Mouse (Mus musculus): Measurements from ENCODE around the gene Traf1. TPM values are rescaled to one million over a fixed set of nuclear protein-coding genes. Genes with fewer than 3 reads are reported as not detected.

The Traf1 gene
- total RNA-seq, 2 experiments from 2014 or later, result 2.1 to 3.4 TPM

DNA sequence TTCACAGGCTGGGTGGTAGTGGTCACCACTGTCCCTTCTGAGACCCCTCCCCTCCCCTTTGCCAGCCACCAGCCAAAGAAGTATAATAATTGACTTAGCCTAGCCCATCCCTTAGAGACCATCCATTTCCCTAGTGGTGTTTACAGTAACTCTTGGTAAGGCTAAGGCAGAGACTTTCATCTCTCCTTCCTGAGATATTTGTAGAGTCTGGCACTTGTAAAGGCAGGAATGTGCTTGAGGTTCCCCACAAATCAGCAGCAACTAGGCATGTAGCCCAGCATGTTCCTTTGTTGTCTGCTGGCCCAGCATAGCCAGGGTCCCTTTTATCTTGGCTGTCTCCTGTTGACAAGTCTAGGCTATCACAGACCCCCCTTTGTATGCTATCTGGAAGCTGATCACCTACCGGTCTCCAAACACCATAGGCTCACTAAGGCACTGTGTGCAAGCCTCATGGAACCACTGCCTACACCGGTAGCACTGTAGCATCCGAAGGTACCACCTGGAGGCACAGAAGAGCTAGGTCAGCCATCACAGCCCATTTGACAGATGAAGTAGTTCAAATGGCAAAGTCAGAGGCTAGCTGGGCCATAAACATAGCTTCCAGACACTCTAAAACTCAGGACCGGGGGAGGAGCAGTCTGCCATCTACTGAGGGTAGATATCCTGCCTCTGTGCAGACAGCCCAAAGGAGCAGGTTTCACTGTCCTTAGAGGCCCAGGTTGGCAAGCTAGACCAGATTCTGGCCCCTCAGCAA, 57.7 kb downstream of the Traf1 start:
- DNase-seq (ENCODE audit: low spot score in 2 of 2), result no peak

DNA sequence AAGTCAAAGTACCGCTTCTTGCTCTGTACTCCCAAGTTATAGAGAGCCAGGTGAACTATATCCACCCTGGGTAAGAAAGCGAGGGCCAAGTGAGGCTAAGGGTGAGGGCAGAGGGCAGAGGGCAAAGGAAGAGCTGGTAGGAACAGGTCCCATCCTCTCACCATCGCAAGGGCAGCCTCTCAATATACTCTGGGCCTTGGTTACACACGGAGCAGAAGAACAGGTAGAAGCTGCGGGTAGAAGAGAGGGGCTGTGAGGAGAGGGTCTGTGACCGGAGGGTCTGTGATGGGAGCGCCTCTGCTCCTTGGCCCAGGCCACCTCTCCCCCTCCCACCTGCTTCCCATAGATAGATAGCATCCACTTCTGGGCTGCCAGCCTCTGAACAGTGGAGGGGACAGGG, 58.4 kb downstream of the Traf1 start:
- no peak for DNase-seq (ENCODE audit: low spot score in 2 of 2)

DNA sequence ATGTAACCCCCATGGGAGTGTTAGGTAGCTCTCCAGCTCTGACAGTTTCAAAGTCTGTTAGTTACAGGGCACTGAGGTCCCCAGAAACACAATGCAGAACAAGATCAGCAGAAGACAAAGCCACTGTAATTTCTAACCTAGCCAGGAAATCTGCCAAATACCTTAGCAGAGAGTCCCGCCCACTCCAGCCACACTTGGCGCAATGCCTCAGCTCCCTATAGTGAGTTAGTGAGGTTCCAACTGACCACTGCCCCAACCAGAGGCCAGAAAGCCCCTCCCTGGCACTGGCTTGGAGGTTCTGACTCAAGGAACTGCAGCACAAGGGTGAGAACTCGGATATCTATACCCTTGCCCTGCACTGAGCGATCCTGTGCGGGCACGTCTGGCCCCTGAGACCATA, 58.8 kb downstream of the Traf1 start:
- no peak for DNase-seq (ENCODE audit: low spot score in 2 of 2)

DNA sequence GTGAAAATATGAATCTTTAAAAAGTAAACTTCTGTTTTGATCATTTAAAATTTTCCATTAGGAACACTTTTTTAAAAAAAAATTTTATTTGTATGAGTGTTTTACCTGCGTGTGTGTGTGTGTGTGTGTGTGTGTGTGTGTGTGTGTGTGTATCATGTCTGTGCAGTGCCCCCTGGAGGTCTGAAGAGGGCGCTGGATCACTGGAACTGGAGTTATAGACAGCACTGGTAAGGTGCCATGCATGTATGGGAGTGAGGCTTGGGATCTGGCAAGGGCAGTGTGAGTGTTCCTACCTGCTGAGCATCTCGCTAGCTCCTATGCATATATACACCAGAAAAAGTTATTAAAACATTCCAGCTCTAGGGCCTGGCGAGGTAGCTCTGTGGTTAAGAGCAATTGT, 59.8 kb downstream of the Traf1 start:
- no peak for DNase-seq (ENCODE audit: low spot score in 2 of 2)

DNA sequence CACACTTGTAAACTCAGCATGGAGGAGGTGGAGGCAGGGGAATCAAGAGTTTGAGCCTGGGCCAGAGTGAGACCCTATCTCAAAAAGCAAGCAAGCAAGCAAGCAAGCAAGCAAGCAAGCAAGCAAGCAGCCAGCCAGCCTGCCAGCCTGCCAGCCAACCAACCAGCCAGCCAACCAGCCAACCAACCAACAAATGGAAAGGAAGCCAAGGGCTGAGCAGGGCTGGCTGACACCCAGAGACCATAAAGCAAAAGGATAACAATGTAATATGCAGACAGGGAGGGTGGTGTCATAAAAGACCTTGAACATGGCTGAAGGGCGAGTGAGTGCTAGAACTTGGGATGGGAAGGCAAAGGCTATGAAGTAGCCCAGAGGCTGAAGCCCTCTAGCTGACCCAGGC, 61.2 kb downstream of the Traf1 start:
- DNase-seq (ENCODE audit: low spot score in 2 of 2), result no peak

DNA sequence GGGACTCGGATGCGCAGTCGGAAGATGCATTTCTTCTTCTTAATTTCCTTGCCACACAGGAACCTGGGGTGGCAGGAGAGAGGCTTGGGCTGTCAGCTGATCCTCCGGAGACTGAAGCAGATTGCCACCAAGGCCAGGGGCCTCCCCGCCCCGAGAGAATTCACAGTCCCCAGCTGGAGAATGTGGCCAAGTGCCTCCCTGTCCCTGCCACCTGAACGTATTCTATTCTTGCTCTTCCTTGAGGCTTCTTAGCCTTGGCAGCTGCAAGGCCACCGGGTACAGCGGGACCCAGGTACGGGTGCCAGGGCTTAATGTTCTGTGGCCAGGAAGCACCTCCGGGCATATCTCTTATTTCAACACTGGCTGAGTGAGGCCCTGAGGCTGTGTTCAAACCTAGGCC, 61.9 kb downstream of the Traf1 start:
- no peak for DNase-seq (ENCODE audit: low spot score in 2 of 2)

DNA sequence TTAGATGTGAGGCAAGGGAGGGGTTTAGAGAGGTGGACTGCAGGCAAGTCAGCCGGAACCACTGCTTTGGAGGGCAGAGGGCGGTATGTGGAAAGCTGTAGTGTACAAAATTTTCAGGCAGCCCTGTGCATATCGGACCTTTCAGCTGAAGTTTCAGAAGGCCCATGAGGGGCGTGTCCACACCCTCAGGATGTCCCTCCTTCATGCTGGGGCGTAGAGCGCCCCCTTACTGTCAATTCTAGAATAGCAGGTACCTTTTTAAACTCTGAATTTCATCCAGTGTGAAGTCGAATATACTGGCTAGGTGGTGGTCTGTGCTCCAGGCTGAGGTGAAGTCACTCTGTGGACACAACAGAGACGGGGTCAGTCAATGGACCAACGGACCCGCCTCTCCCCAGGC, 63.8 kb downstream of the Traf1 start:
- DNase-seq (ENCODE audit: low spot score in 2 of 2), result no peak

DNA sequence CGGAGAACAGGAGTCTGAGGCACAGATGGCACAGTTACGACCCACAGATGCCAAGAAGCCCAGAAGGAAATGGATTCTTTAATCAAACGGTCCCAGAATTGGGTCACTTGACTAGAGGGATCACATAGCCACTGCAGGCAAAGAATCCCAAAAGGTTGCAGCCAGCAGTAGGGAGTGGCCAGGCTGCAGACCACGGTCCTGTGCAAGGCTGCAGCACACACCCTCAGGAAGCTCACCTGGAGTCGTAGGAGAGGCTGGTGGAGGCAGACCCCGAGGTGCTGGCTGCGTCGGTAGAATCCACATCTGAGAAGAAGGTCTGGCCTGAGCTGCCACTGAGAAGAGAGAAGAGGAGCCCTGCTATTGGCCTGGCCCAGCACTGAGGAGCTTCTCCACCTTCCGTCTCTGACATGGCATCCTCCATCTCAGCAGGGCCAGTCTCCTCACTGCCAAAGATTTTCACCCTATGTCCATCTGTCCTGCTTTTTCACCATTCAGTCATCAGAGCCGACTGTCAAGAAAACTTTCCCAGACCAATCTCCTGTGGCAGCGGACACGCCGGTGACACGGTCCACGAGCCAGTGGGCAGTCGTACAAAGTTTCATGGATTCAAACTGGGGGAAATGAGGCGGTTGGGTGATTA, 64.6 kb downstream of the Traf1 start:
- no peak for DNase-seq (ENCODE audit: low spot score in 2 of 2)

DNA sequence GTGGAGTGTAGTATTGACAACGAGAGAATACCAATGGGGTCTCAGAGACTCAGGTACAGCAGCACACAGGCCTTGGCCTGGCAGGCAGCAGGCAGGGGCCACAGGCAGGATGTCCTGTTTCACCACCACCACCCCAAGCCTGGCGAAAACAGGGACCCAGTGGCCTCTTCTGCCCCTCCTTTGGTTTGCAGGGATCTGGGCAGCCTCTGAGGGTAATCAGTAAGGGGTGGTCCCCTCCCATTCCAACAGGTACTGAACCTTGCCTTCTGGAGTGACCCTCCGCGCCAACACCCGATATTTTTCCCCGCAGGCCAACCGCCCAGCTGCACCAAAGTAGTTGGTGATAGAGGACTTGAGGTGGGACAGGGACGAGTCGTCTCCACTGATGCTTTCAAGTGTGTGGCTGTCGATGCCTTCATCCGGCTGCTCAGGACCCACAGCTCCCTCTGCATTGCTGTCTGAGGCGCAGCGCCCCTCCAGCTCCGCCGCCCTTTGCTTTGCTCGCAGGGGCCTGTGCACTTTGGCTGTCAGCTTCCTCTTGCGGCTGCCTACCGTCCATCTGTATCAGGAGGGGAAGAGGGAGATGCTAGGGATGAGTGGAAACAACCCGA, 66.0 kb downstream of the Traf1 start:
- no peak for DNase-seq (ENCODE audit: low spot score in 2 of 2)

DNA sequence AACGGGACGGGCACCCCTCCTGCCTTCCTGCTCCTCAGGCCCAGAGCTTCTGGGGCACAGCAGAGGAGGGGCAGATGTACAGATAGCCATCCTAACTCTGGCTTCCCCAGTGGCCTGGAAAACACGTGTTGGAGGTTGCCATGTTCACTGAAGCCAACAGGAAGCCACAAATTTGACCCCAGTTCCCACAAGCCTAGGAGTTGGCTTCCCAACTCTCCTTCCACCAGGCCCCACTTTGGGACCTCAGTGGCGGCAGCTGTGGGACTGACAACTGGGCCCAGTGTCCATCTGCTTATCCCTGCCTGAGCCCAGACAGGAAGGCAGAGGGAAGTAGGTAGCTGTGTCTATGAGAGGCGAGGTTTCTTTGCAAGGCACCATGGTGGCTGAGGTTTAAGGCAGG, 67.6 kb downstream of the Traf1 start:
- DNase-seq (ENCODE audit: low spot score in 2 of 2), result no peak

Other genes with a start within 250 kb of the Traf1 start
- 10 to 100 TPM; 69.2 to 79.9 TPM for gene Gapvd1, start 206.5 kb downstream of the Traf1 start, total RNA-seq (2021)
- gene Hspa5, start 189.8 kb downstream of the Traf1 start, total RNA-seq (2021), result 100 to 1,000 TPM; 449 to 473 TPM
- gene Rabepk, start 161.9 kb downstream of the Traf1 start, total RNA-seq (2021), result 10 to 100 TPM; 29.7 to 31.4 TPM
- 10 to 100 TPM; 70.4 to 77.6 TPM for gene Fbxw2, start 135.5 kb downstream of the Traf1 start, total RNA-seq (2021)
- gene Gm34653, start 128.8 kb downstream of the Traf1 start, total RNA-seq (2021), result under 1 TPM in 1 of 2 experiments, not detected in 1; 0.17 TPM
- 1 to 10 TPM; 2.4 to 3.0 TPM for gene Cutal, start 87.4 kb downstream of the Traf1 start, total RNA-seq (2021)
- 10 to 100 TPM; 41.5 to 41.7 TPM for gene Psmd5, start 86.8 kb downstream of the Traf1 start, total RNA-seq (2021)
- gene Phf19, start 47.7 kb downstream of the Traf1 start, total RNA-seq (2021), result 10 to 100 TPM in 1 of 2 experiments, 1 to 10 TPM in 1; 8.3 to 10.4 TPM
- 10 to 100 TPM in 1 of 2 experiments, 1 to 10 TPM in 1; 1.2 to 35.5 TPM for gene Hc, start 99.7 kb upstream of the Traf1 start, total RNA-seq (2021)
- 10 to 100 TPM in 1 of 2 experiments, 1 to 10 TPM in 1; 1.3 to 16.5 TPM for gene AI182371, start 139.8 kb upstream of the Traf1 start, total RNA-seq (2021)
- 10 to 100 TPM; 33.3 to 36.4 TPM for gene Cntrl, start 147.7 kb upstream of the Traf1 start, total RNA-seq (2021)
- 100 to 1,000 TPM; 213 to 230 TPM for gene Rab14, start 239.3 kb upstream of the Traf1 start, total RNA-seq (2021)